Mouse (Mus musculus) forebrain, embryonic 14.5 days (tissue): ENCODE measurements around the gene Xylt1. TPM values are rescaled to one million over a fixed set of nuclear protein-coding genes. Genes with fewer than 3 reads are reported as not detected.
A peak's percentile ranks its signal among the peaks of the same experiment; 100 is the strongest.

ENCODE experiments used
- ATAC-seq: fragments of 200-750 bp; cut with Nextera tagmentation; 2 replicates; pipeline ENCODE4 v1.8.0; 2017; ENCODE audit warnings: mild to moderate bottlenecking, moderate library complexity
- DNase-seq: peaks from one replicate; pipeline ENCODE4 v3.0.0-alpha.2; 2015; ENCODE audit warnings: low spot score
- H3K27ac ChIP-seq: fragments of 300-500 bp; sonication (generic); 2 replicates; pipeline ENCODE4 v1.5.1; 2014; ENCODE audit warnings: low read depth, mild to moderate bottlenecking, control low read depth, low read length, moderate library complexity
- H3K27me3 ChIP-seq: fragments of 300-500 bp; sonication (generic); replicated peaks from 2 replicates; pipeline ENCODE4 v1.6.1; 2014; ENCODE audit warnings: low read length, control low read depth, mixed read lengths; ENCODE audit not compliant: control insufficient read depth, insufficient read depth
- H3K36me3 ChIP-seq: fragments of 300-500 bp; sonication (generic); 2 replicates; pipeline ENCODE4 v1.6.1; 2014; ENCODE audit warnings: low read length, control low read depth; ENCODE audit not compliant: control insufficient read depth, insufficient read depth
- H3K4me1 ChIP-seq: fragments of 300-500 bp; sonication (generic); 2 replicates; pipeline ENCODE4 v1.6.1; 2014; ENCODE audit warnings: antibody characterized with exemption, low read length, control low read depth; ENCODE audit not compliant: control insufficient read depth, insufficient read depth
- H3K4me2 ChIP-seq: fragments of 300-500 bp; sonication (generic); 2 replicates; pipeline ENCODE4 v1.6.1; 2014; ENCODE audit warnings: mild to moderate bottlenecking, control low read depth, low read length
- H3K4me3 ChIP-seq: fragments of 300-500 bp; sonication (generic); 2 replicates; pipeline ENCODE4 v1.5.1; 2014; ENCODE audit warnings: low read depth, low read length, control low read depth
- H3K9ac ChIP-seq: fragments of 300-500 bp; sonication (generic); 2 replicates; pipeline ENCODE4 v1.6.1; 2014; ENCODE audit warnings: mild to moderate bottlenecking, low read length, control low read depth, moderate library complexity
- H3K9me3 ChIP-seq: fragments of 300-500 bp; sonication (generic); replicated peaks from 2 replicates; pipeline ENCODE4 v1.6.1; 2016; ENCODE audit warnings: low read length, control low read depth, mixed read lengths; ENCODE audit not compliant: control insufficient read depth
- WGBS: fragments of 180-500 bp; shearing (Covaris S2); extraction: QIAGEN DNeasy Blood & Tissue Kit; methylation state at CpG from one replicate; pipeline ENCODE4 v1.1.7; 2014; 5-methylcytosine and 5-hydroxymethylcytosine counted together
- polyA plus RNA-seq: library from polyadenylated mRNA; unstranded; fragments of >200 nt; fragmentation: Nextera tagmentation; extraction: Ambion mirVana; gene quantifications from 2 replicates; pipeline ENCODE4 v1.2.1, GENCODE M21; 2014

Gene Xylt1
- polyA plus RNA-seq, 1 experiment from 2014 or later: 1.5 TPM

DNA sequence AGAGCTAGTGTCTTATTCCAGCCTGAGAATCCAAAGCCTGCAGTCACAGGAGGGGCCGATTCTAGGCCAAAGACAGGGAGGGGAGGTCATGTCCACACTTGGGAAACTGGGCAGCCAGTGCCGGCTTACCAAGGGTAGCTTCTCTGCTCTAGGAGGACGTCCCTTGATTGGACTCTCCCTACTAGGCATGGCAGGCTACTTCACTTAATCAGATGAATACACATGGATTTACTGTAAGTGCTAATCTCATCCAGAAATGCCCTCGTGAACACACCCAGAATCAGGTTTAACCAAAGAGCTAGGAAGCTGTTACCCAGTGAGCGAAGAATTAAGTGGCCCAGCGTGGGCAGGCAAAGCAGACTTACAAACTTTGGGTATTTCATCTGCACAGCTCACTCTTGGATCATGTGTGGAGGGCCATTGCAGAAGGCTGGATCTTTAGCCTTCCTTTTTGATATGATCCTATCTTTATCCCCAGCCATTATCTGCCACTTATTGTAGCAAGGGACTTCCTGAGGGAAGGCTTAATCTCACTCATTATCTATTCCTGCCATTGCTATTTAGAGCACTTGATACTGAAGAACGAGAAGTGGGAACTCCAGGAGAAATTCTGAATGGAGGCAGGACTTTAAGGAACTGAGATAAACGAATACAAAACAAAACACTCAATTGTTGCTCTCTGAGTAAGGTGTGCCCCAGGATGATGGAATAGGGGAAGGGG lies 28.6 kb downstream of the Xylt1 start:
- Histone ChIP-seq H3K9me3 (no peaks in the 10 kb centered on the region), H3K4me1 (peaks cover 8% of the 10 kb centered on the region; the same call in 1 of the 2 replicates), H3K36me3 (no peaks in the 10 kb centered on the region), H3K9ac (no peak overlapping the region), H3K27ac (no peak overlapping the region), H3K4me3 (no peak overlapping the region), H3K4me2 (no peak overlapping the region), H3K27me3 (no peaks in the 10 kb centered on the region)
- no peak for DNase-seq
- 84% methylated on average over 8 of the region's 8 CpGs for WGBS
- no peak for ATAC-seq

DNA sequence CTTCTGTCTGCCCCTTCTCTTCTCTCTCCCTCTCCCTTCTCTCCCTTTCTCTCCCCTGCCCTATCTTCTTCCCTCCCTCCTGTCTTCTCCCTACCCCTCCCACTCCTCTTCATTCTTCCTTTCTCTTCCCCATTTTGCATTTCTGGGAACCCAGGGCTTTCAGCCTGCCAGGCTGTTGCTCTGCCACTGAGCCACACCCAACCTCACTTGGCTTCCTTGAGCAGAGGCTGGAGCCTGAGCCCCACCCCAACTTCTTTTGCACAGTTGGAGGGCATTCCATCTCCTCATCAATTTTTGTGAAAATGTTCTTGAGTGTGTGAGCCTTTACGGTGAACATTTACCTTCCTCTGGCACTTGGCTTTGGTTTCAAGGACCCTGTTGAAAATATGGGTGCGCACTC lies 31.1 kb downstream of the Xylt1 start:
- Histone ChIP-seq H3K4me3 (no peak overlapping the region), H3K36me3 (no peaks in the 10 kb centered on the region), H3K27me3 (no peaks in the 10 kb centered on the region), H3K9me3 (no peaks in the 10 kb centered on the region), H3K27ac (no peak overlapping the region), H3K4me2 (no peak overlapping the region), H3K9ac (no peak overlapping the region), H3K4me1 (peaks cover 8% of the 10 kb centered on the region; the same call in 1 of the 2 replicates)
- DNase-seq: no peak
- no peak for ATAC-seq
- 77% methylated on average over 2 of the region's 2 CpGs for WGBS

DNA sequence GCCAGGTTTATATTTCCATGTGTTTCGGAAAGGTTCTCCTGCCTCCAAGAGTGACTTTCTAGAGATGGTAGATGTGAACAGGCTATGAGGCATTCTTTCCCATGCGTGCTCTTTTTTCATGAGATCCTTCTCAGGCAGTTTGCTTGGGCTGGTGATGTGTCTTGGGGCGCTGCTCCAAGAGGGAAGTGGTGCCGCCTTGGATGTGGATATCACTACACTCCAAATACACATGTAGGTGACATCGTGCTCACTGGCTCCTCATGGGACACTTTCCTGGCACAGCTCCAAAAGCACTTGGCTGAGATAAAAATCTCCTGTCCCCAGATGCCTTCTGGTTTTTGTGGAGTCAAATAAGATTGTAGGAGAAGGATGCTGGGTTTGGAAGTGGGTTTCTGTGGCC lies 31.6 kb downstream of the Xylt1 start:
- no peaks in the 10 kb centered on the region for H3K27me3 ChIP-seq
- no peak overlapping the region for H3K4me3 ChIP-seq
- H3K27ac ChIP-seq: no peak overlapping the region
- H3K4me2 ChIP-seq: no peak overlapping the region
- ATAC-seq (no peak), DNase-seq (no peak)
- no peaks in the 10 kb centered on the region for H3K9me3 ChIP-seq
- H3K36me3 ChIP-seq: no peaks in the 10 kb centered on the region
- no peak overlapping the region for H3K9ac ChIP-seq
- peaks cover 8% of the 10 kb centered on the region; the same call in 1 of the 2 replicates for H3K4me1 ChIP-seq
- 64% methylated on average over 5 of the region's 5 CpGs for WGBS

DNA sequence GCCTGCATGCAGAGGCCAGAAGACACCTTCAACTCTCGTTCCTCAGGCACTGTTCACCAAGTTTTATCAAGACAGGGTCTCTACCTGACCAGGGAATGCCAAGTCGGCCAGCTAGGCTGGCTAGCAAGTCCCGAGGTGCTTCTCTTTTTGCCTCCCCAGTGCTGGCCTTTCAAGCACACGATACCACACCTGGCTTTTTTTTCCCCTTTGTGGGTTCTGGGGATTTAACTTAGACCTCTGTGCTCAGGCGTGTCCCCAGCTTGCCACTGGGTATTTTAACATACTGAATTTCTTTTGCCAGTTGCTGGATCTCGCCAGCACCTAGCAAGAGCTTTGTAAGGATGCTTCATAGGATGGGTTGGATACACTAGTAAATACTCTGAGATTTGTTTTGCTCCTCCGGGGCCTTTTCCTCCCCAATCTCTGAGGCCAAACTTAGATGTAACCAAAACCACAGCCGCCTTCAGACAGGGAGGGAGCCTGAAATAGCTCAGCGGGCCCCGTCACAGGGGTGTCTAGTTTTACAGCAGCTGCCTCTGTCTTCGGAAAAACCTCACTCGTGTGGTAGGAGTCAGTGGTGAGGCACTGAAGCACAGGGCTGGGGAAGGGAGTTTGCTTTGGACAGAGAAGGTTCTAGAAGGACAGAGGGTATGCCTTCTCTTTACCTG lies 33.7 kb downstream of the Xylt1 start:
- H3K9ac ChIP-seq: no peak overlapping the region
- ATAC-seq (no peak), DNase-seq (no peak)
- no peak overlapping the region for H3K4me2 ChIP-seq
- H3K4me1 ChIP-seq: peaks cover 18% of the 10 kb centered on the region
- H3K9me3 ChIP-seq: no peaks in the 10 kb centered on the region
- no peak overlapping the region for H3K27ac ChIP-seq
- H3K36me3 ChIP-seq: no peaks in the 10 kb centered on the region
- no peak overlapping the region for H3K4me3 ChIP-seq
- H3K27me3 ChIP-seq: no peaks in the 10 kb centered on the region
- 90% methylated on average over 12 of the region's 12 CpGs for WGBS

DNA sequence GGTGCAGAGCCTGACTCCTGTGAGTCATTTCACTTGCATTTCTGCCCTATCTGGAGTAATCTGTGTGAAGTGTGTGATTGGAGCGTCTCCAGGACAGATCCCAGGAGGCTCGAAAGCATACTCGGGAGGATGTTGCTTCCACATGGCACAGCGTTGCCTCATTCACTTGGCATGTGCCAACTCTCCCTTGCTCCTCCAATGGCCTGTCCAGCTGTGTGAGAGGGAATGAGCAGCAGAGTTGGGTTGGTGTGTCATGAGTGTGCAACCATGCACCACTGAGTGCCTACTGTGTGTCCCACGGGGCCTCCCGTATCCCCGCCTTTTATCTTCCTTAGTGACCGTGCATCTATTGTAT lies 34.2 kb downstream of the Xylt1 start:
- Histone ChIP-seq H3K27ac (no peak overlapping the region), H3K36me3 (no peaks in the 10 kb centered on the region), H3K9me3 (no peaks in the 10 kb centered on the region)

DNA sequence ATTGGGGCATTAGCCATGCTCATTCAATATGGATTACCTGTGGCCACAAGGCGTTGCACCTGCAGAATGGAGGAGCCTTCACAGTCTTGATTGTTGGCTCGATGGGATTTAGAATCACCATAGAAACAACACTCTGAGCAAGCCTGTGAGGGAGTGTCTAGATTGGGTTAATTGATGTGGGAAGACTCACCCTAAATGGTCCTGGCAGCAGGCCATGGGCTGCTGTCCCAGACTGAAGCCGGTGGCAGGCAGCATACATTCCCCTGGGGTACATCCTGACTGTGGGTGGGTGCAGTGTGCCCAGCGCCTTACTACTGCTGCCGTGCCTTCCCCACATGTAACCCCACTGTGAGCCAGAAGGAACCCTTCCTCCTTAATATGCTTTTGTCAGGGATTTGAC lies 38.3 kb downstream of the Xylt1 start:
- H3K9ac ChIP-seq: no peak overlapping the region
- no peak overlapping the region for H3K4me3 ChIP-seq
- ATAC-seq (peak; percentile 75), DNase-seq (peak; percentile 85)
- 18% methylated on average over 5 of the region's 5 CpGs for WGBS
- H3K4me2 ChIP-seq: no peak overlapping the region
- no peaks in the 10 kb centered on the region for H3K9me3 ChIP-seq
- 0 out of 2 replicates have a peak overlapping the region, but pooled peaks have one; percentile 9 for H3K27ac ChIP-seq
- H3K4me1 ChIP-seq: peaks cover 33% of the 10 kb centered on the region
- no peaks in the 10 kb centered on the region for H3K36me3 ChIP-seq
- no peaks in the 10 kb centered on the region for H3K27me3 ChIP-seq

More for the DNA sequence above, 34.2 kb downstream of the Xylt1 start:
- Histone ChIP-seq H3K9ac (no peak overlapping the region), H3K4me2 (no peak overlapping the region), H3K27me3 (no peaks in the 10 kb centered on the region), H3K4me3 (no peak overlapping the region), H3K4me1 (peaks cover 22% of the 10 kb centered on the region)
- 84% methylated on average over 8 of the region's 8 CpGs for WGBS
- DNase-seq (no peak), ATAC-seq (no peak)

DNA sequence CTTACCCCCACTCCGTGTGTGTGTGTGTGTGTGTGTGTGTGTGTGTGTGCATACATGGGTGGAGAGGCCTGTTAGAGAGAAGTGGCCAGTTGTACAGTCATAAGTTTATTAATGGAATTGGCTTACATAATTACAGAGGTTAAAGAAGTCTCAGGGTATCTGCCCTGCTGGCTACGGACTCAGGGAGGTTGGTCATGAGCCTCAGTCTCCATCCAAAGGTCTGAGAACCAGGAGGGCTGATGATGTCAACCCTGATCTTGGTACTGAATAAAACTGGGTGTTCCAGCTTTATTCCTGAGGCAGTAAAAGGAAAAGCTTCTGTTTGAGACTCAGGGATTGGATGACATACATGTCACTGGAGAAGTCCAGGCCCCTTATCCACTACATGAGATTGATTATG lies 39.1 kb downstream of the Xylt1 start:
- DNase-seq: no peak
- Histone ChIP-seq H3K4me3 (no peak overlapping the region), H3K36me3 (no peaks in the 10 kb centered on the region), H3K4me1 (peaks cover 33% of the 10 kb centered on the region), H3K9me3 (no peaks in the 10 kb centered on the region), H3K4me2 (no peak overlapping the region), H3K9ac (no peak overlapping the region), H3K27ac (no peak overlapping the region), H3K27me3 (no peaks in the 10 kb centered on the region)
- WGBS: 68% methylated on average over 2 of the region's 2 CpGs
- ATAC-seq: no peak

DNA sequence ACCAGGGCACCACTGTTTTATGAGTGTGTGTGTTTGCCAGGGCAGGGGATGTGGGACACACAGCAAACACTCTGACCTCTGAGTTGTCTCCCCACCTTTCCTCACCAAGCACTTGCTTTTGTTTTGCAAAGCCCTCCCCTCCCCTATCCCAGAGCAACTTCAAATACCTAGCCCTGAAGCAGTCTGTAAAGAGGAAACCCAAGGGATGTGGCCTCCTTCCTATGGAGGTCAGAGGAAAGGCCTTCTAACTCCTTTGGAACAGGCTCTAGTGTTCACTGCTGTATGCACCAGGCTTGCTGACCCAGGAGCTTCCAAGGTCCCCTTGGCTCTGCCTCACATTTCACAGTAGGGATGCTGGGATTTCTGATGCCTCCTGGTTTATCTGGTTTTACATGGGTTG lies 39.5 kb downstream of the Xylt1 start:
- no peaks in the 10 kb centered on the region for H3K9me3 ChIP-seq
- H3K27ac ChIP-seq: peak overlapping the region; percentile 61; the same call in 1 of the 2 replicates
- DNase-seq: no peak
- H3K27me3 ChIP-seq: no peaks in the 10 kb centered on the region
- no peak for ATAC-seq
- no peak overlapping the region for H3K9ac ChIP-seq
- peaks cover 33% of the 10 kb centered on the region for H3K4me1 ChIP-seq
- no peak overlapping the region for H3K4me3 ChIP-seq
- no peaks in the 10 kb centered on the region for H3K36me3 ChIP-seq
- no peak overlapping the region for H3K4me2 ChIP-seq
